Mouse (Mus musculus): ENCODE data around the gene Ndufa9. TPM values are rescaled to one million over a fixed set of nuclear protein-coding genes. Genes with fewer than 3 reads are reported as not detected.

The Ndufa9 gene
- polyA plus RNA-seq, 1 experiment from 2014 or later = 209 TPM

Other genes starting within 250 kb of the Ndufa9 start
- 4.5 and 5.6 TPM in 2 replicates for gene Kcna1, start 202.8 kb downstream of the Ndufa9 start, polyA plus RNA-seq (2015; fragmentation: Nextera tagmentation; extraction: Ambion mirVana)
- 19.9 and 26.1 TPM in 2 replicates for gene Kcna6, start 108.5 kb downstream of the Ndufa9 start, polyA plus RNA-seq (2015; fragmentation: Nextera tagmentation; extraction: Ambion mirVana)
- gene Akap3, start 4.0 kb upstream of the Ndufa9 start, polyA plus RNA-seq (2015; fragmentation: Nextera tagmentation; extraction: Ambion mirVana) = not detected in 2 replicates
- 0.50 TPM in 1 of 2 replicates, not detected in the other for gene Dyrk4, start 72.7 kb upstream of the Ndufa9 start, polyA plus RNA-seq (2015; fragmentation: Nextera tagmentation; extraction: Ambion mirVana)
- 10.8 and 13.6 TPM in 2 replicates for gene Rad51ap1, start 90.5 kb upstream of the Ndufa9 start, polyA plus RNA-seq (2015; fragmentation: Nextera tagmentation; extraction: Ambion mirVana)
- 30.5 and 35.5 TPM in 2 replicates for gene D6Wsu163e, start 90.8 kb upstream of the Ndufa9 start, polyA plus RNA-seq (2015; fragmentation: Nextera tagmentation; extraction: Ambion mirVana)
- gene Fgf6, start 166.4 kb upstream of the Ndufa9 start, polyA plus RNA-seq (2015; fragmentation: Nextera tagmentation; extraction: Ambion mirVana) = 0.25 TPM in 1 of 2 replicates, not detected in the other
- not detected in 2 replicates for gene Fgf23, start 223.8 kb upstream of the Ndufa9 start, polyA plus RNA-seq (2015; fragmentation: Nextera tagmentation; extraction: Ambion mirVana)